Mouse (Mus musculus): ENCODE results near the gene Rpsa. TPM values are rescaled to one million over a fixed set of nuclear protein-coding genes. Genes with fewer than 3 reads are reported as not detected.

The Rpsa gene
- polyA plus RNA-seq, 1 experiment from 2014 or later, result 939 TPM

DNA sequence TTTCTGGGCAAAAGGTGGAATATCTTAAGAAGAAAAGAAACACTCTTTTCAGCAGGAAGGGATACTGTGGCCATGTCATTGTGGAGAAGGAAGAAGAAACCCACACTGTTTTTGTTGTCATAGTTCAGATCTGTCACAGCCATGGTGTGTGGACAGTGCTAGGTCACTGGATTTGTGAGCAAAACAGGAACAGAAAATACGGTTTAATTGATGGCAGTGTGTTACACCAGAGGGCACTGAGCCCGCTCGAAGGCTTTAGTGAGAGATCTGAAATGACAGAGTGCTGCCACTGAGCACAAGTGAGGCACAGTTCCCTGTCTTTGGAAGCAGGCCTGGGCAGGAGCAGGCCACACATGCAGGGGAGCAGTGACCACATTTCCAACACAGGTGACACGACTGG lies 9.3 kb upstream of the Rpsa start:
- no peak overlapping the region for H3K27ac ChIP-seq (ENCODE audit: low read depth, low read length)
- 95% methylated on average over 4 of the region's 4 CpGs for WGBS
- H3K4me1 ChIP-seq (ENCODE audit: control insufficient read depth, insufficient read depth, low read depth, low read length), result no peaks in the 10 kb centered on the region
- H3K36me3 ChIP-seq (ENCODE audit: control insufficient read depth, insufficient read depth, low read length), result peaks cover 27% of the 10 kb centered on the region
- H3K4me2 ChIP-seq (ENCODE audit: low read length), result no peak overlapping the region
- no peaks in the 10 kb centered on the region for H3K9me3 ChIP-seq (ENCODE audit: control insufficient read depth, low read length)
- no peak overlapping the region for H3K4me3 ChIP-seq (ENCODE audit: low read length)
- no peak overlapping the region for H3K9ac ChIP-seq (ENCODE audit: low read depth, low read length)
- no peaks in the 10 kb centered on the region for H3K27me3 ChIP-seq (replicated peaks; ENCODE audit: control insufficient read depth, insufficient read depth, low read length)
- no peak for ATAC-seq

DNA sequence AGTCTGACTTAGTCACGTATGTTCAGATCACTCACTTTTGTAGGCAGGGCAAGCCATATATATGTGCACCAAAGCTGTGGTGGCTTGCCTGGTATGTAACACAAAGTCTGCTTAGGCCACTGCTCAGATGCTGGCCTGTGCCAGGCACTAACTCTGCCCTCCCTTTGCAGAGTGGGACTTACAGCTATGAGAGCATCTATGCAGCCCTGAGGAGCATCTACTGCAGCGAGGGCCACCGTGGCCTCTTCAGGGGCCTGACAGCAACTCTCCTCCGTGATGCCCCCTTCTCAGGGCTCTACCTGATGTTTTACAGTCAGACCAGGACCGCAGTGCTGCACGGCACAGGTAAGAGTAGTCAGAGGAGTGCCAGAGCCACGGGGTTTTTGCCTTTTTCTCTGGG lies 7.0 kb upstream of the Rpsa start:
- ATAC-seq, result no peak
- no peak overlapping the region for H3K27ac ChIP-seq (ENCODE audit: low read depth, low read length)
- H3K9ac ChIP-seq (ENCODE audit: low read depth, low read length), result no peak overlapping the region
- H3K4me2 ChIP-seq (ENCODE audit: low read length), result no peak overlapping the region
- no peaks in the 10 kb centered on the region for H3K4me1 ChIP-seq (ENCODE audit: control insufficient read depth, insufficient read depth, low read depth, low read length)
- H3K9me3 ChIP-seq (ENCODE audit: control insufficient read depth, low read length), result no peaks in the 10 kb centered on the region
- H3K36me3 ChIP-seq (ENCODE audit: control insufficient read depth, insufficient read depth, low read length), result peaks cover 38% of the 10 kb centered on the region
- whole genome bisulfite sequencing, result 91% methylated on average over 7 of the region's 7 CpGs
- H3K27me3 ChIP-seq (replicated peaks; ENCODE audit: control insufficient read depth, insufficient read depth, low read length), result no peaks in the 10 kb centered on the region
- no peak overlapping the region for H3K4me3 ChIP-seq (ENCODE audit: low read length)

DNA sequence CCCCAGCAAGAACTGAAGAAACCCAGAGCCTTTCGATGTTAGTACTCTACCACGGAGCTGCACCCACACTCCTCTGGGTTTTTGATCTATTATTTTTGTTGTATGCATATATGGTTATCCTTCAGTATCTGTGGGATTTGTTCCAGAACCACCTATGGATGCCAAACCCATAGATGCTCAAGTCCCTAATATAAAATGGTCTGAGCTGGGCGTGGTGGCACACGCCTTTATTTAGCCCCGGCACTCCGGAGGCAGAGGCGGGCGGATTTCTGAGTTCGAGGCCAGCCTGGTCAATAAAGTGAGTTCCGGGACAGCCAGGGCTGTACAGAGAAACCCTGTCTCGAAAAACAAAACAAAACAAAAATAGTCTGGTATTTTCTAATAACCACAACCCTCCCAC lies 621 bp upstream of the Rpsa start:
- peak overlapping the region; percentile 81 for H3K4me2 ChIP-seq (ENCODE audit: low read length)
- 59% methylated on average over 11 of the region's 11 CpGs for WGBS
- peak overlapping the region; percentile 100 for H3K4me3 ChIP-seq (ENCODE audit: low read length)
- peak; percentile 0; the same call in 1 of the 2 replicates for ATAC-seq
- no peaks in the 10 kb centered on the region for H3K27me3 ChIP-seq (replicated peaks; ENCODE audit: control insufficient read depth, insufficient read depth, low read length)
- peaks cover 39% of the 10 kb centered on the region for H3K36me3 ChIP-seq (ENCODE audit: control insufficient read depth, insufficient read depth, low read length)
- no peak overlapping the region; the same call in 1 of the 2 replicates for H3K9ac ChIP-seq (ENCODE audit: low read depth, low read length)
- H3K27ac ChIP-seq (ENCODE audit: low read depth, low read length), result peak overlapping the region; percentile 78
- H3K4me1 ChIP-seq (ENCODE audit: control insufficient read depth, insufficient read depth, low read depth, low read length), result peaks cover 18% of the 10 kb centered on the region
- H3K9me3 ChIP-seq (ENCODE audit: control insufficient read depth, low read length), result no peaks in the 10 kb centered on the region

DNA sequence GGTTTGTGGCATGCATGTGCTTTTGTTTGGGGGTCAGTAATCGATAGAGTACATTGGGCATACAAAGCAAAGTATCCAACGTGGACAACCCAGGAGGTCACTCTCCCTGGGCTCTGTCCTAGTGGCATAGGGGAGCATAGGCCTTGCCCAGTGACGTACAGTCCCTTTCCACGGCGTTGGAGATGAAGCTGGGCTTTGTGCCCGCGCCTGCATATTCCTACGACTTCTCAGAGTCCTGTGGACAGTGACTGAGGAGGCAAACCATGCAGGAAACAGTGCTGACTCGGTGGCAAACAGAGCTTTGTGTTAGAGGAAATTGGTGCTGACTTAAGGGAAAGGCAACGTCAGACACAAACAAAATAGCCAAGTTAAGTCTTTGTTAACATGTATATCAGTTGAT lies 1.8 kb downstream of the Rpsa start:
- Histone ChIP-seq H3K9ac (ENCODE audit: low read depth, low read length) (0 out of 2 replicates have a peak overlapping the region, but pooled peaks have one; percentile 99), H3K36me3 (ENCODE audit: control insufficient read depth, insufficient read depth, low read length) (peaks cover 27% of the 10 kb centered on the region), H3K9me3 (ENCODE audit: control insufficient read depth, low read length) (no peaks in the 10 kb centered on the region), H3K27me3 (replicated peaks; ENCODE audit: control insufficient read depth, insufficient read depth, low read length) (no peaks in the 10 kb centered on the region), H3K4me3 (ENCODE audit: low read length) (no peak overlapping the region), H3K4me2 (ENCODE audit: low read length) (peak overlapping the region; percentile 87), H3K4me1 (ENCODE audit: control insufficient read depth, insufficient read depth, low read depth, low read length) (peaks cover 18% of the 10 kb centered on the region), H3K27ac (ENCODE audit: low read depth, low read length) (no peak overlapping the region)
- no peak for ATAC-seq
- WGBS, result 78% methylated on average over 10 of the region's 10 CpGs

DNA sequence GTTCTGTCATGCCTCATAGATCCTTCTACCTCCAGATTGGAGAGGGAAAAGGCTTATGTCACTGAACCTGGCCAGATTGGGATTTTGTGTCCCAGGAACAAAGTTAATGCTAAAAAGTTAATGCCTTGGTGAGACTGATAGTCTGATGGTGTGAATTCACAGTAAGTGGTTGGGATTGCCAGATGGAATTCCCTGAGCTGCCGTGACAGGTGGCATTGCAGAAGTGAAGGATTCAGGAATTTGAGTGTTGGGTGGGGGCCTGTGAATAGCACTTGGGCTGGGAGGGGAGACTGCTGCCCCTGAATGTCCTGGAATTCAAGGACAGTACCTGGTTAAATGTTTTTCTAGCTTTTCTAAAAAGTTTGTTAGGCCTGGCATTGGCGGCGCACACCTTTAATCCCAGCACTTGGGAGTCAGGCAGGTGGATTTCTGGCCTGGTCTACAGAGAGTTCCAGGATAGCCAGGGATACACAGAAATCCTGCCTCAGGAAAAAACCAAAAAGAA lies 4.3 kb downstream of the Rpsa start:
- no peak overlapping the region for H3K27ac ChIP-seq (ENCODE audit: low read depth, low read length)
- H3K9me3 ChIP-seq (ENCODE audit: control insufficient read depth, low read length), result no peaks in the 10 kb centered on the region
- no peak overlapping the region for H3K9ac ChIP-seq (ENCODE audit: low read depth, low read length)
- H3K4me2 ChIP-seq (ENCODE audit: low read length), result no peak overlapping the region
- no peak overlapping the region for H3K4me3 ChIP-seq (ENCODE audit: low read length)
- peaks cover 24% of the 10 kb centered on the region for H3K36me3 ChIP-seq (ENCODE audit: control insufficient read depth, insufficient read depth, low read length)
- WGBS, result 86% methylated on average over 3 of the region's 3 CpGs
- no peak for ATAC-seq
- peaks cover 16% of the 10 kb centered on the region for H3K4me1 ChIP-seq (ENCODE audit: control insufficient read depth, insufficient read depth, low read depth, low read length)
- H3K27me3 ChIP-seq (replicated peaks; ENCODE audit: control insufficient read depth, insufficient read depth, low read length), result no peaks in the 10 kb centered on the region

DNA sequence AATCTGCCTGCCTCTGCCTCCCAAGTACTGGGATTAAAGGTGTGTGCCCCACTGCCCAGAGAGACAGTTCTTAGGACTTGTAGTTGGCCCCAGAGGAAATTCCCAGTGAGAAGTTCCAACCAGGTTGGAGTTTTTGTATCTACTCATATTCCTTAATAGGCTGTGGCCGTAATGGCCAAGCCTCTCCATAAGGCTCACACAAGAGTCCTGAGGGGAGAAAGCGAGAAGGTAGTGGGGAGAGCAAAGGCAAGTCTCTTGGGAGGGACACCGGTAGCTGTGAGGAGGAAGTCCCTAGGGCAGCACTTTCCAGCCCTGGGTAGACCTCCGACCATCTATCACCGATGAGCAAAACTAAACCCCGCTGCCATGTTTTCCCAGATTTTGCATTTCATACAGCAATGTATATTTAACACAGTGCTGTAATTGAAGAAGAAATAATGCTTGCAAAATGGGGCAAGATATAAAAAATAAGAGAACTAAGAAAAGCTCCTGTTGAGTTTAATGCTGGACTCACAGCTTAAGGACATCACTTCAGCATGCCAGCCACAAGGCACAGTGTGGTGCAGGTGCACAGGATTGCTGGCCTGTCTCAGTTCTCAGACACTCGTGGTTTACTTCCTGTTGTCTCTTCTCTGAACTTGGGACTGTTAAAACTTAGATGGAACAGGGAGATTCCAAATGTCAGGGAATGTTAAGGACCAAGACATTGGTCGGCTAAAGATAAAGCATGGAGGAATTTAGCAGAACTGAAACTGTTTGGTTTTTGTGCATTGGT lies 5.7 kb downstream of the Rpsa start:
- Histone ChIP-seq H3K9me3 (ENCODE audit: control insufficient read depth, low read length) (no peaks in the 10 kb centered on the region), H3K4me1 (ENCODE audit: control insufficient read depth, insufficient read depth, low read depth, low read length) (peaks cover 14% of the 10 kb centered on the region), H3K27me3 (replicated peaks; ENCODE audit: control insufficient read depth, insufficient read depth, low read length) (no peaks in the 10 kb centered on the region), H3K27ac (ENCODE audit: low read depth, low read length) (no peak overlapping the region), H3K36me3 (ENCODE audit: control insufficient read depth, insufficient read depth, low read length) (peaks cover 24% of the 10 kb centered on the region), H3K4me3 (ENCODE audit: low read length) (no peak overlapping the region), H3K4me2 (ENCODE audit: low read length) (no peak overlapping the region), H3K9ac (ENCODE audit: low read depth, low read length) (no peak overlapping the region)
- WGBS, result 44% methylated on average over 8 of the region's 8 CpGs
- ATAC-seq, result no peak

DNA sequence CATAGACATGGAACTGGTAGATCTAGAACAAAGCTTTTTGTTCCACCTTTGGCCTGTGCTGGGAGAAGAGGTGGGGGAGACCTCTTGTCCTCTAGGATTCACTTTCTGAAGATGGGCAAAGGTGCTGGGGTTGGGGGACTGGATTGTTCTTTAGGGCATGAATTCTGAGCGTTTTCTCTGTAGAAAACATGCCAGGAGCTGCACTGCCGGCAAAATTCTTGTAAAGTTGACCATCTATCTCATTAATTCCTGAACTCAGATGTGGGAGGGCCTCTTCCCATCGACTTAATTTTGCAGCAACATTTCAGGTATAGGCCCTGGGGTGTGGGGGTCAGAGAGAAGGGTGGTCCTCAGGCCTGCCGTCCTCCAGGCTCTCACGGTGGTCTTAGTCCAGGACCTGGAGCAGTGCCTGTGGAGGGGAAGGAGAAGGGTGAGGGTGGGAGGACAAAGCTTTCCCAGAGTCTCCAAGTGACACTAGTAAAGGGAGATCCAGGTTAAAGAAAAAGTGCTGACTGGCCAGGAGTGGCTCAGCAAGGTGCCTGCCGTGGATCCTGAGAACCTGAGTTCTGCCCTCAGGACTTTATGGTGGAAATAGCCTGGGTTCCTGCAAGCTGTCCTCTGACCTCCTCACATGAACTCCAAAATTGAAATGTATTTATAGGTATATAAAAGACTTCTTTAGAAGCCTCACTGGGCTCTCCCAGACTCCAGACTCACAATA lies 6.4 kb downstream of the Rpsa start:
- H3K4me1 ChIP-seq (ENCODE audit: control insufficient read depth, insufficient read depth, low read depth, low read length), result peaks cover 7% of the 10 kb centered on the region
- no peak overlapping the region for H3K4me3 ChIP-seq (ENCODE audit: low read length)
- no peak overlapping the region for H3K27ac ChIP-seq (ENCODE audit: low read depth, low read length)
- WGBS, result 55% methylated on average over 6 of the region's 6 CpGs
- peaks cover 24% of the 10 kb centered on the region for H3K36me3 ChIP-seq (ENCODE audit: control insufficient read depth, insufficient read depth, low read length)
- H3K4me2 ChIP-seq (ENCODE audit: low read length), result no peak overlapping the region
- no peak for ATAC-seq
- H3K9ac ChIP-seq (ENCODE audit: low read depth, low read length), result no peak overlapping the region
- no peaks in the 10 kb centered on the region for H3K9me3 ChIP-seq (ENCODE audit: control insufficient read depth, low read length)
- no peaks in the 10 kb centered on the region for H3K27me3 ChIP-seq (replicated peaks; ENCODE audit: control insufficient read depth, insufficient read depth, low read length)

DNA sequence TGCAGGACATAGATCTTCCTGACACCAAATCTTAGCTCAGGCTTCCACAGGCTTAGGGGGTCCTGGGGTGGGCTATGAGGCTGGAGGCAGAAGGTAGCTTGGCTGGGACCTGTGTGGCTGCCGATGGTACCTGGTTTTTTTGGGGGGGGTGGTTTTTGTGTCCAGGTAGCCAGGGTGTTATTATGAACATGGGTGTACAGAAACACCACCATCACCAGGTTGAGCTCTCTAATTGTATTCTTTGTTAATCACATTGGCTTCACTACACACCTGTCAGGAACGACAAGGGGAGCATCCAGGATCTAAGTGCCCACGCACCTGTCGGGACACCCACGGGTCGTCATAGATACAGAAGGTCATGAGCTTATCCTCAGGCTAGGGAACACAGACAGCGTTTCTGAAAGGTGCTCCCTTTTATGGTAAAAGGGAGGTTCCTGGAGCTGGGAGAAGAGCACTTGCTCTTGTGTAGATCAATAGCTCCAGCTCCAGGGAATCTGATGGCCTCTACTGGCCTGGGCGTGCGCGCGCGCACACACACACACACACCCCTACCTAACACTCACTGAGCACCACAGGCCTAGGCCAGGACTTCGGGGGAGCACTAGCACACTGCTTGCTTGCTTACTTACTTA lies 7.2 kb downstream of the Rpsa start:
- 84% methylated on average over 13 of the region's 13 CpGs for WGBS
- H3K4me3 ChIP-seq (ENCODE audit: low read length), result no peak overlapping the region
- peaks cover 20% of the 10 kb centered on the region for H3K36me3 ChIP-seq (ENCODE audit: control insufficient read depth, insufficient read depth, low read length)
- no peak overlapping the region for H3K9ac ChIP-seq (ENCODE audit: low read depth, low read length)
- ATAC-seq, result no peak
- no peaks in the 10 kb centered on the region for H3K27me3 ChIP-seq (replicated peaks; ENCODE audit: control insufficient read depth, insufficient read depth, low read length)
- H3K4me1 ChIP-seq (ENCODE audit: control insufficient read depth, insufficient read depth, low read depth, low read length), result 0 out of 2 replicates have a peak, but pooled peaks cover under 1% of the 10 kb centered on the region
- no peak overlapping the region for H3K4me2 ChIP-seq (ENCODE audit: low read length)
- H3K27ac ChIP-seq (ENCODE audit: low read depth, low read length), result no peak overlapping the region
- H3K9me3 ChIP-seq (ENCODE audit: control insufficient read depth, low read length), result no peaks in the 10 kb centered on the region

DNA sequence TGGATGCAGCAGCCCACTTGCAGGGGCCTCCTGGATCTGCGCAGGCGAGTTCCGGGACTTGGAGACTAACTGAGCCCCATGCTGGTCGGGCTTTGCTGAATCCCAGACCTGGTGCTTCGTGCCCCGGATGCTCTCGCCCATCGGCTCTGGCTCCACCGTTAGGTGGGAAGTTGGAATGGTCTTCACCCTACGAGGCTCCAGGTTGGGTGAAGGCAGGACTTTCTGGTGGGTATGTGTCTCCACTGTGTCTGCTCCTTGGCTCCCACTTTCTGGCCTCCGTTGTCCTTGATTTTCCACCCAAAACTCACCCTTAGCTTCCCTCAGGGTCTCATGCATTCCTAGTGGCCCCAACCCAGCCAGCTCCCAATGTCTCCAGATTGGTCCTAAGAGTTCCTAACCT lies 8.0 kb downstream of the Rpsa start:
- Histone ChIP-seq H3K9ac (ENCODE audit: low read depth, low read length) (no peak overlapping the region), H3K4me1 (ENCODE audit: control insufficient read depth, insufficient read depth, low read depth, low read length) (no peaks in the 10 kb centered on the region), H3K27ac (ENCODE audit: low read depth, low read length) (no peak overlapping the region), H3K27me3 (replicated peaks; ENCODE audit: control insufficient read depth, insufficient read depth, low read length) (no peaks in the 10 kb centered on the region), H3K4me2 (ENCODE audit: low read length) (no peak overlapping the region), H3K4me3 (ENCODE audit: low read length) (no peak overlapping the region), H3K36me3 (ENCODE audit: control insufficient read depth, insufficient read depth, low read length) (peaks cover 14% of the 10 kb centered on the region; the same call in 1 of the 2 replicates), H3K9me3 (ENCODE audit: control insufficient read depth, low read length) (no peaks in the 10 kb centered on the region)
- 86% methylated on average over 11 of the region's 11 CpGs for WGBS
- ATAC-seq, result no peak

Measured in hindbrain, embryonic 16.5 days (tissue).